Mouse (Mus musculus): ENCODE measurements around the gene Fbxl13.

Fbxl13 gene

GRCm38 (mm10) chr5:21479746-21480145 lies 165.7 kb downstream of the Fbxl13 start:
- DNase-seq, result no peak

- no peak for DNase-seq
These were observed 167.0 kb downstream of the Fbxl13 start for GRCm38 (mm10) chr5:21478428-21478827.

- no peak for DNase-seq
These were observed 177.3 kb downstream of the Fbxl13 start for GRCm38 (mm10) chr5:21468100-21468499.

- no peak for DNase-seq
These were observed 178.0 kb downstream of the Fbxl13 start for GRCm38 (mm10) chr5:21467387-21467786.

- DNase-seq, result no peak
These were observed 204.5 kb downstream of the Fbxl13 start for GRCm38 (mm10) chr5:21440833-21441530.

- no peak for DNase-seq
These were observed 205.9 kb downstream of the Fbxl13 start for GRCm38 (mm10) chr5:21439446-21440110.

- DNase-seq, result no peak
These were observed 207.0 kb downstream of the Fbxl13 start for GRCm38 (mm10) chr5:21438428-21438827.

- DNase-seq, result no peak
These were observed 208.9 kb downstream of the Fbxl13 start for GRCm38 (mm10) chr5:21436471-21436975.

- DNase-seq, result no peak
These were observed 211.1 kb downstream of the Fbxl13 start for GRCm38 (mm10) chr5:21434148-21434929.
